Mouse (Mus musculus): ENCODE measurements around the gene Fadd. TPM values are rescaled to one million over a fixed set of nuclear protein-coding genes. Genes with fewer than 3 reads are reported as not detected.

Fadd gene
- polyA plus RNA-seq, 1 experiment: 9.4 TPM

DNA sequence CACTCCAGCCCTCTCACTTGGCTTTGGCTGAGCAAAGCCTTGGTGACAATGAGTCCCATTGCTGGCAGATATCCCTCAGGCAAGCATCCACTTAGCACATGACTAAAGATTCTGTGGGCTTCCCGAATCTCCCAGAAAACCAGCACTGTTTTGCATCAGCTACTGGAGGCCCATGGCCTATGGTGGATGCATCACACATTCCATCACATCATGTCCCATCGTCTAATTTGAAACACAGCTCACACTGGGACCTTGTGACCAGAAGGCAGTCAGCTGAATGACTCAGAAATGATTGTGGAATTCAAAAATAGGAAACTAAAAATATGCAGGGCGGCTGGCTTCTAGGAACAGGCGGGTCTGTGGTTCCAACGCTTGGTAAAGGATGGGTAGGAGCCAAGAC is 4.4 kb downstream of the Fadd start:
- no peak for DNase-seq (ENCODE audit: low spot score)

DNA sequence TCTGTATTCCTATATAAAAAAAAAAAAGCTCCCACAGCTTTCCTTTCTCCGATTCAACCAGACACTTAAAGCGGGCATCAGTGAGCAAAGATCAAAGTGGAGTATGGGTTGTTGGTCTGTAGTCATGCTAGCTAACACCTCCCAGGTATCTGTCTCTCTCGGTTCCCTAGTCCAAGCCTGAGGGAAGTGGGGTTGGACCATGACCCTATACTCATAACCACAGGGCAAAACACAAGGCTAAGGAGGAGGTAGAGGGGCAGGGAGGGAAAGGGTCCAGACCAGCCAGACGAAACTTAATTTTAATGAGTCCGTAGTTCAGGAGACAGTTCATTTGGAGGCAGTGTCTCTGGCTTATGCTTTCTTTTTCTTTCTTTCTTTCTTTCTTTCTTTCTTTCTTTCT is 10.0 kb downstream of the Fadd start:
- no peak for DNase-seq (ENCODE audit: low spot score)

DNA sequence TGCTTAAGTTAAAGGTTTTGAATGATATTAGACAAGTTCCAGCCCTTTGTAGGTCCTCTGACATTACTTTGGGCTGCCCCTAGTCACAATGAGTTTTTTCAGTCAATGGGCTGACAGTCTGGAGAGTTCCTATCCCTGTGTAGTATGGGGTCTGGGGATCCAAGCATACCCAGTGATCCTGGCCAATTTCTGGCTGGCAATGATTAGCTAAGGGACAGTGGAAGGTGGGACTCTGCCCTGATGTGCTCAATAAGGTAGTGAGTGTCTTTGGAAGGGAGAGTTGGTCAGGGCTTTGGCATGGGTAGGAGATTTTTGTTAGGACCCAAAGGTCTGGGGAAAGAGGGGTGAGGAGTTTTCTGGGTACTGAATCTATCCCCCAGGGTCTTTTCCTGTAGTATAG is 10.7 kb downstream of the Fadd start:
- no peak for DNase-seq (ENCODE audit: low spot score)

DNA sequence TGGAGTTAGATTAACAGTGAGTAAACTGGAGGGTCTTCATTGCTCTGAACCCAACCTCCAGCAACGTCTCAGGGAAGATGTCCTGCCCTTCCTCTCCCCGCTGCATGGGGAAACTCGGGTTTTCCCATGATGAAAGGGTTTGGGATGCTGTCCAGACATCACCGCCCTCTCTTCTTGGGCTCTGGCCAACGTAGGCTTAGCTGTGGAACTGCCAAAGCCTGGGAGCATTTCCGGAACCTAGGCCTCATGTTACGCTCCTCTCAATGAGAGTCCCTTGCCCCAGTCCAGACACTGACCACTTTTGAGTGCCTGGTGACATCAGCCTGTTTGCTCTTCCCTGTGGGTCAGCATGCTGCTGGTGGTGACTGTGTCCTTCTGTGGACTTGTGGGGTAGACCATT is 12.8 kb downstream of the Fadd start:
- no peak for DNase-seq (ENCODE audit: low spot score)

DNA sequence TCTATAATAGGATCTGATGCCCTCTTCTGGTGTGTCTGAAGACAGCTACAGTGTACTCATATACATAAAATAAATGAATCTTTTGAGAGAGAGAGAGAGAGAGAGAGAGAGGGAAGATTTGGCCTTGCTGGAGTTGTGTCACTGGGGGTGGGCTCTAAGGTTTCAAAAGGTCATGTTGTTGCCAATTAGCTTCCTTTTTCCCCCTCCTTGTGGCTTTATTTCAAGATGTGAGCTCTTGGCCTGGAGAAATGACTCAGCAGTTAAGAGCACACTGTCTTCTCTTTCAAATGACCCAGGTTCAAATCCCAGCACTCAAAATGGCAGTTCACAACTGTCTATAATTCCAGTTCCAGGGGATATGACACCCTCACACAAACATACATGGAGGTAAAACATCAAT is 14.2 kb downstream of the Fadd start:
- no peak for DNase-seq (ENCODE audit: low spot score)

DNA sequence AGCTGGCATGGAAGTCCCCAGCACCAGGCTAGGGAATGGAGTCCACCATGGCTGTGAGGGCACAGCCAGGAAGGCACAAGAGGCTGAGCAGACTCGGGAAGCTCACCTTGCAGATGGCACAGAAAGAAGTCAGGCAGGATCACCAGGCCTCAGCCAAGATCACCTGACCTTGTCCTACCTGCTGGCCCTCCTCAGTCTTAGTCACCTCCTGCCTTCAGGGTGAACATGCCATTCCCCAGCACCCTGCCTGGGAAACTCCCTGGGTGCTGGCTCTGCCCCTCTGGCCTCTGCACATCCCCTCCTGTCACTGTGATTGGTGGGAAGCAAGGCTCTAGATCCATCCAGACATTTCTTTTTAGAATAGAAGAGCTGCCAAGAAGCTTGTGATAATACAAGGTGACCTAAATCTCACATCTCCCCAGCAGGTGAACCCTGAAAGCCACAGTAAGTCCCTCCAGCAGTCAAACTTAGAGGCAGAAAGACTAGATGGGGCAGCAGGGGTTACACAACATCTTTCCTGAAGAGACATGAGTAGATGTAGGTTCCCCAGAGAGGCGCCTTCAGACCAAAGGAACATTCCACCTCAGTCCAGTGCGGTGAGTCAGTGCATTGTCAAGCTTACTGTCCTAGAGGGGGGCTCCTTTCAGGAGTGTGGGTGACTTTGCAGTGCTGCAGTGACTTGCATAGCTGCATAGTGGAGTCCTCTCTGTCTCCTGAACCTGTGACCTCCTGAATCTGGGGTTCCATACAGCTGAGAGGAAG is 15.2 kb downstream of the Fadd start:
- DNase-seq (ENCODE audit: low spot score): no peak

DNA sequence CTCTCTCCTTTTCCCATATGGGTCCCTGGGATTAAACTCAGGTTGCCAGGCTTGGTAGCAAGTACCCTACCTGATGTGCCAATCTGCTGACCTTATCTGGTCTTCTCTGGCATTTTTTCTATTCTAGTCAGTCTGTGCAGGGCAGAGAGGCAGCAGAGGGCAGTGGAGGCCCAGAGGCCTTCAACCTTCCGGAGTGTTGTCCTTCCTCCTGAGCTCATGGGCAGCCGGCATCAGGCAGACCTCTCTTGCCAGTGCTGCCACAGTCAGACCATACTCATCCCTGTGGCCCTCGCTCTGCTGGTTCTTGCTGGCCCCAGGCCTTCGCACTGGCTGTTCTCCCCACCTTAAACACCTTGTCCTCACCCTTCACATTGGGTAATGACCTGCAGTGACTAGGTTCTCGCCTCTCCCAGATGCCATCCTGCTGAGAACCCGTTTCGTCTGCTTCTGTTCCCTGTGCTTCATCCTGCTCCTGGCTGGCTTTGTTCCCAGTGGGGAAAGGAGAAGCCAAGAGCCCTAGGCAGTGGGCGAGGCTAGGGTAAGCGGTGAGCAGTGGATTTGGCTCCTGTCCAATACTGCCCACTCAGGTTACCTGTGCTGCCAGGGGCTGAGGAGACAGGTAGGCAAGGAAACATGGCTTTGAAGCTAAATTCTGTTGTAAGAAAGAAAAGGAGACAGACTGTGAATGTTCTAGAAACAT is 18.7 kb downstream of the Fadd start:
- DNase-seq (ENCODE audit: low spot score): no peak

DNA sequence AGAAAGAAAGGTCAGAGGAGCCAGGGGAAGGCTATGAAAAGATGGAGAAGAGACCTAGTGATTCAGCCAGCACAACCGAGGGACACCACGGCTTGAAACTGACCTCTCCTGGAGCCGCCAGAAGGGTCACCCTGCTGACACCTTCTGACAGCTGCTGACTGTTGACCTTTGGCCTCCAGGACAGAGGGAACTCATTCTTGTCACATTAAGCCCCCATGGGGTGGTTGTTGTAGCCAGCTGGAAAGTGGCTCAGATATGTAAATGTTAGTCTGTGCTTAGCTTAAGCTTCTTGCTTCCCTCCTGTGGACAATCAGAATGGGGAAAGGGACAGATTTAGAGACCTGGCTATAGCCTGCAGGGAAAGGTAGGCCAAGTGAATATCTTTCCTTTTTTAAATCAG is 20.2 kb downstream of the Fadd start:
- no peak for DNase-seq (ENCODE audit: low spot score)

DNA sequence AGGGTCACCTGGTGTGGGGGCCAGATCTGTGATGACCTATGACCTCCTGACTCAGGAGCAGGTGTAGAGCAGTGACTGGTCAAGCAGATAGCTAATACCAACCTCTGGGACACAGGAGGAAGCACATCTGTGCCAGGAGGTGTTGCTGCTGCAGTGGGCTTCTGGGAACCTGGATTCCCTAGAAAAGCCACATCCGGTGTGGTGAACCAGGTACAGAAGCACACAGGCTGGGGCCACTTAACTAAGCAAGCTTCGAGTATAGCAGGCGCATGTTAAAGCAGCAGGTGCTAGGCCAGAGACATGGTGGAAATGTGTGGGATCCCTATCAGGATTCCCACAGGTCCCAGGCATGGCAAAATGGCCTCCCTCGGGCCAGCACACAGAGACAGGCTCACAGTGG is 21.7 kb downstream of the Fadd start:
- no peak for DNase-seq (ENCODE audit: low spot score)

DNA sequence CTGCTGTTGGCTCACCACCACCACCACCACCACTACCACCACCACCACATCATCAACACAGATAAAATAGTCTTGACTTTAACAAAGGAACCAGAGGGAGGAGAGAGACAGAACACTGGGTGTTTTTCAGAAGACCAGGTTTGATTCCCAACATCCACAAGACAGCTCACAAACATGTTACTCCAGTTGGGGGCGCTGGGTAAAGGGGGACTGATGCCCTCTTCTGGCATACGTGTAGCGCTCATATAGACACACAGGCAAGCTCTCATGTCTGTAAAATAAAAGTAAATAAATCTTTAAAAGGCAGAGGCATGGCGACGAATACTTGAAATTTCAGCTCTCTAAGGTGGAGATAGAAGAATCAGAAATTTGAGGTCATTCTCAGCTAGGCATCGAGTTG is 23.7 kb downstream of the Fadd start:
- no peak for DNase-seq (ENCODE audit: low spot score)

DNA sequence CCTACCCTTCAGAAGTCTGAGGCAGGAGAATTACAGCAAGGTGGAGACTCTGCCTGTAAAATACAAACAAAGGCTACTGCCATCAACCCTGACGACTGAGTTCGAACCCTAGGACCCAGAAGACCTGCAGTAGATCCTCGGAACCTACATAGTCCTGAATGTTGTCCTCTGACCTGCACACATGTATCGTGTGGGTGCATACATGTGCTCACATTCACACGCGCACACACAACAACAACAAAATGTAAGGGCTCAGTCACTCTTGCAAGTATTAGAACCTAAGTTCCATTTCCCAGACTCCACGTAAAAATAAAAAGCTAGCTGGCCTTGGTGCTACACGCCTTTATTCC is 28.2 kb downstream of the Fadd start:
- DNase-seq (ENCODE audit: low spot score): no peak

DNA sequence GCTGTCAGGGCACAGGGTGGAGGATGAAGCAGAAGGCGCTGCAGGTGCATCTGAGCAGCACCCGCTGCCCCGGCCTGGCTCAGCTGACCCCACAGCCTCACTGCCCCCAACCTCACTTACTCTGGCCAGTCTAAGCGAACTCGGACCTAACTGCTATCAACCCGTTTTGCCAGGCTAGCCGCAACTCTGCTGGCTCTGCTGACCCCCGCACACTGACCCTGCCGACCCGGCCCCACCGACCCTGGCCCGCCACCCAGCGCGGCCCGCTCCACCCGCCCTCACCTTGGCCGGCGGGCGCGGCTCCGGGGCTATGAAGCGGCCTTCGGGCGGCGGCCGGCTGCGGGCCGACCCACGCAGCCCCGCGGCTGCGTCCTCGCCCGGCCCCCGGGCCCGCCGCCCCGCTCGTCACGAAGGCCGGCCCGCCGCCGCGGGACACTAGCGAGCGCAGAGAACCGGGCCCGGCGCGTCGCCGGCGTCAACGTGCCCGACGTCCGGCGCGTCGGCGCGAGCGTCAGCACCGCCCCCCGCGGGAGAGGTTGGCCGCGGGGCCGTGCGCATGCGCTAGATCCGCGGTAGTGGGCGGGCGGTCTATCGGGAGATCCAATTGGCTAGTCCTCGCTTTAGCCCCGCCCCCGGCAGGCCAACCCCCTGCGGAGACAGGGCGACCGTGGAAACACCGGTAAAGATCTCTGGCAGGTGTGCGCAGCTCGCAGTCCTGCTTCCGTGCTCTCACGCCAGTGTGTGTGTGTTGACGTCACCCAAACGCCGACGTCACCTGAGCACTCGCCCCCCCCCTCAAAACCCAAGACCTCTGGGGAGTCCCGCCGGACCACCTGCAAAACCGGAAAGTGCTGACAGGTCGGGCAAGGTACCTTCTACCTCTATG is 28.8 kb downstream of the Fadd start, which contains the start of gene Ppfia1:
Gene Ppfia1 (minus strand): TSS at position 493 of the 886 bp plus-strand sequence.
- peak; percentile 96 for DNase-seq (ENCODE audit: low spot score)

DNA sequence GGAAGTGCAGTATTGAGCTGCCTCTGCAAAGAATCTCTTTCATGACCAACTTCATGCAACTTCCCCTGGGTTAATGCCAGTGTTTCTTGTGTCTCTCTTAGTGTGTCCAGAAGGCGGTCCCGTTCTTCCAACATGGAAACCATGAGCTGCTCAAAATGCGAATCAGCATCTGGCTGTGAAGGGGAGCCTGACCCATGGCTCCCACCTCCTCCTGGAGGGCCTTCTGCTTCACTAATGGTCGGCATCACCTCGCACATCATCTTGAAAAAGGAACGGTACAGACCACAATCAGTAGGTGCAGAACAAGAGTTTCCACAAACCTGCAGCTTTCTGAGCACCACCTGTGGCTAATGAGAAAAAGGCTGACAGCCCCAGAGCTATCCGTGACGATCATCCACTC is 30.0 kb downstream of the Fadd start:
- DNase-seq (ENCODE audit: low spot score): no peak

DNA sequence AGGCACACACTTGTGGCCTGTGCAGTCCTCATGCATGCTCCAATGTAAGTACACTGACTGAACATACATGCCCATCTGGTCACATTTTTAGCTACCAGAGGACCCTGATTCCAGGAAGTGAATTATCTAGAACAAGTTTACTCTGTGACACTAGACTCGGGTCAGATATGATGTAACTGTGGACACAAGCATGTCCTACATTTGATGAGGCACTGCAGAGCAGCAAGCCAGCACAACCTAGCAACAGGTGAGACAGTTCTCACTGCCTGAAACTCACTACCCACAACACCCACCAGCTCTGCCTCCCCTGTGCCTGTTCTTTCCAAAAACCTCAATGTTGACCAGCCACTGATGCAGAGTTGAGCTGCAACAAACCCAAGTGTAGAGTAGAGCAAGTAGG is 31.5 kb downstream of the Fadd start:
- DNase-seq (ENCODE audit: low spot score): no peak

DNA sequence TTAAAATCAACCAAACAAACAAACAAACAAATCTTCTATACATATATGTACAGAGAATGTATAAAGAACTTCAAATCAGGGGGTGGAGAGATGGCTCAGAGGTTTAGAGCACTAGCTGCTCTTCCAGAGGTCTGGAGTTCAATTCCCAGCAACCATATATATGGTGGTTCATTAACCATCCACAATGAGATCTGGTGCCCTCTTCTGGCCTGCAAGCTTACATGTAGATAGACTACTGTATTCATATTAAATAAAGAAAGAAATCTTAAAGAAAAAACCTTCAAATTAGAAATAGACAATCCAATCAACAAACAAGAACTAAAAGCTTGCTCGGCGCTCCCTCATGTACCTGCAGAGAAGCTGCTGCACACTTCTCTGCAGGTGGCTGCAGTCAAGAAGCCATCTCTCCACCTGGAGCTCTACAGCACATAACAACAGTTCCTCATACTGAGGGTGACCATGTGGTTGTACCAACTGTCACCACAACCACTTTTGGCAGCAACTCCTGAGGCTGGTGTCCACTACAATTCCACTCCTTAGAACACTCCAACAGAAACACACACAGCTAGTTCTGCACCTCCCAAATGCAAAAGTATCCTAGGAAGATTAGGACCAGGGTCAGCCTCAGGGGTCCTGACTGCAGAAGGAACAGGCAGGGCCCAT is 32.2 kb downstream of the Fadd start:
- DNase-seq (ENCODE audit: low spot score): no peak

DNA sequence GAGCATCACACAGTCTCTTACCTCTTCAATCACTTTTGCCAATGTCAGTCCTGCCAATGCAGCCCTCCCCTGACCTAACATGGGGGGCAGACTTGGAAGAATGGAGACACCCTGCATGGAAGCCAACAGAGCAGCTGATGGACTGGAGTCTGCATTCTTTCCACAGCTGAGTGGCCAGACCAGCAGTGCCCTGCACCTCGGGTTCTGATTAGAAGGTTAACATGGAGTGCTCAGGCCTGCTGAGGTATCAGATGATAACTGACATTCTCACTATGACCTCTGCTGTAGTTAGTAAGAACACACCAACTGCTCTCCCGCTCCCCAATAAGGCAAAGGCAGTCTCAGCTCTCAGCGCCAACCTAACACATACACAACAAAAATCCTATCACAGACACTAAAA is 37.0 kb downstream of the Fadd start:
- no peak for DNase-seq (ENCODE audit: low spot score)

DNA sequence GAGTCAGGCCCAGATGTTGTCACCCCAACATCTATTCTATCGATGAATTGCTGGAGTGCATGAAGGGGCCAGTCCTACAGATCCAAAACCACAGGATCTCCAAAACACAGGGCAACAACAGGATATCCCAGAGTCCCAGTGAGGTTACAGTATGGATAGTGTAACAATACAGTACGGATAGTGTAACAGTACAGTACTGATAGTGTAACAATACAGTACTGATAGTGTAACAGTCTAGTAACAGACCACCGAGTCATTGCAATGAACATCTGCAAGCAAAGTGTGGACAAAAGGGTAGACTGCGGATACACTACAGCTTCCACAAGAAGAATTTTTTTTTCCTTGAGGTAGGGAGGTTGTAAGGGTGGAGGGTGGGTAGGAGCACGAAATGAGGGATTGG is 40.9 kb downstream of the Fadd start:
- no peak for DNase-seq (ENCODE audit: low spot score)

DNA sequence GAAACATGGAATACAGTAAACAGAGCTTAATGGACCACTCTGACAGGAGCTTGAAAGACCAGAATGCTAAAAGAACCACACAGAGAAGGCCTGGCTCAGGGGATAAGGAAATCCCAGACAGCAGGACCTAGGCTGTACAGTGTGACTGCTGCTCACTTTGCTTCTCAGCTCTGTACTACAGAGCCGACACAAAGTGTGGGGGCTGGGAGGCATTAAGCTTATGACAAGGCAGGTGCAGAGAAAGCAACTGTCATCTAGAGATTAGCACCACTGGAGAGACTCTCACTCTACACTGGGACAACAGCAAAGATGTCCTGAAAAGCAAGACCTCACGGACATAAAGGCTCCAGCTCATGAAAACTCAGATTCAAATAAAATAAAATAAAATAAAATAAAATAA is 43.1 kb downstream of the Fadd start:
- DNase-seq (ENCODE audit: low spot score): no peak

DNA sequence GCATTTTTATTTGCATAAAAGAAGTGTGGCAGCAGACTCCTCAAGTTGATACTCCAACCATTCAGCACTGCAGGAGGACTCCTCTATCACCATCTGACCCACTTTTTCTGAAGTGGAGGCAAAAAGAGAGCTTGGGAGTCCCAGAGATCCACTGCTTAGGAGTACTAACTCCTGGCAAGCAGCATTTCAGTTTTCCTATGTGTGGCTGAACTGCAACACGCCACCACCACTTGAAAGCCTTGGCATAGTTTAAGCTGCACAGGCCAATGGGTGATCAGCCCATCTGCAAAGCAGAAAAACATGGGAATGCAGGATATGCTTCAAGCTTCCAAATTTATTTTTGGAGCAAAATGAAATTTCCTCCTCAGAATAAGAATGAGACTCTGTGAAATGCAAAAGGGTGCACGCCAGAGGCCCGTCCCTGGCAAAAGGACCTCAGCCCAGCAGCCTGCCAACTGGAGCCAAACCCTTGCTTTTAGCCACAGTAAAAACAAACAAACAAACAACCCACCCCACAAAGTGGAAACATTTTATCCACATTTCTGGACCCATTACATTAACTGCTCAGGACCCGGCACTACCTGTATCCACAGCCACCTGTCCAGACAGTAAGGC is 44.1 kb downstream of the Fadd start:
- no peak for DNase-seq (ENCODE audit: low spot score)

DNA sequence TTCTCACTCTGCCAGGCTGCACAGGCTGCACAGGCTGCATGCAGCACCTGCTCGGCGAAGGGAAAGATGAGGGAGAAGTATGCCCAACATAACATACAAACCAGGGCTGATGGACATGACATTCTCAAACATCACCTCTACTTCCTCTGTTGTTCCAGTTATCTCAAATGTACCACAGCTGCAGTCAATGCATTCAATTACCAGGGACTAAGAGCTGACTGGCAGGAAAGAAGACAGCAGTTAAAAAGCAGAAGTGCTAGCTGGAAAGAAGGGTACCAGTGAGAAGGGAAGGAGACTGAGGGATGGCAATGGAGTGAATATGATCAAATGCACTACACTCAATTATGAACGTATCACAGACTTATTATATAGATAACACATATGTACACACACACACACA is 45.9 kb downstream of the Fadd start:
- DNase-seq (ENCODE audit: low spot score): no peak

DNA sequence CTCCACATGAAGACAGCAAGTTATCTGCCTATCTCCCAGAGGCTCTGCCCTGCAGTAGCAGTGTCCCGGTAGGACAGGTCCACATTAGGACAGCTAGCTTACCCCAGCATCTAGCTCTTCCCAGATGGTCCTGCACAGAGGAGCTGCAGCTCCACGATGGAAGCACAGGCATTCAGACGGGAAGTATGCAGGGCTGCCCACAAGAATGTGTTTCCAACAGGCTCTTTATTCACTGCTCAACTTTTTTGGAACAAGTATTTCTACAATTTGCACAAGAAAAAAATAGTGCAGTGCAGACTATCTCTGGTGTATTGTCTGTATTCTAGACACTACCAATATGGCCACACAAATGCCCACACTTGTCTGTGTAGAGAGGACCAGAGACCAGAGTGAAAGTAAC is 47.5 kb downstream of the Fadd start:
- no peak for DNase-seq (ENCODE audit: low spot score)

Measured in urinary bladder, adult 2 months (tissue).